Mouse (Mus musculus) cortical plate, adult 2 months (tissue): ENCODE data around the gene Dclk1.

Source experiments
- CTCF ChIP-seq: fragments of 200-500 bp; IDR thresholded peaks from 2 replicates; pipeline ENCODE4 v1.5.1; 2011; ENCODE audit warnings: mild to moderate bottlenecking, control low read depth, low read length; ENCODE audit not compliant: insufficient read depth; ENCODE audit errors: extremely low read depth
- POLR2A ChIP-seq: fragments of 200-500 bp; IDR thresholded peaks from 2 replicates; pipeline ENCODE4 v1.6.1; 2011; ENCODE audit warnings: mild to moderate bottlenecking, low read length, control low read depth; ENCODE audit not compliant: insufficient read depth; ENCODE audit errors: extremely low read depth

GRCm38 (mm10) chr3:55360836-55361235 is 118.7 kb downstream of the Dclk1 start:
- TF ChIP-seq CTCF (no peak), POLR2A (no peak)
